Mouse (Mus musculus): ENCODE data around the gene Emb. TPM values are rescaled to one million over a fixed set of nuclear protein-coding genes. Genes with fewer than 3 reads are reported as not detected.
A peak's percentile ranks its signal among the peaks of the same experiment; 100 is the strongest.

The Emb gene
- polyA plus RNA-seq, 1 experiment from 2014 or later, result 12.6 TPM

DNA sequence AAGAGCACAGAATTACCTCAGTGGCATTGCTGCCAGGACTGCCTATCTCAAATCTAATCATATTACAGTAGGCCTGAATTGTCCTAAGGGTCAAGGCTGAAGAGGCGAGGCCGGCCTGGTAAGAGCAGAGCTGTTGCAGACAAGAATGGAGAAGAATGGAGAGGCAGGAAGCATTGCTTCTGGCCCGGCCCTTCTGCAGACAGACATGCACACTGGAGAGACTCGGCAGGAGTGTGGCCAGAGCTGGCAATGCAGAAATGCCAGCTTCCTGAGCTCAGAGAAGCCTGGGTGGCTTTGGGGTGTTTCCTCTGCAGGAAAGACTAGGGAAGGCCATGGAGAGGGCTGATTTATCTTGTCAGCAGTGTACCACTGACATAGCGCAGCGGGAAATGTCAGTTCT is 17.2 kb downstream of the Emb start:
- H3K4me3 ChIP-seq, result no peak overlapping the region
- 88% methylated on average over 6 of the region's 6 CpGs for WGBS
- no peak for ATAC-seq

DNA sequence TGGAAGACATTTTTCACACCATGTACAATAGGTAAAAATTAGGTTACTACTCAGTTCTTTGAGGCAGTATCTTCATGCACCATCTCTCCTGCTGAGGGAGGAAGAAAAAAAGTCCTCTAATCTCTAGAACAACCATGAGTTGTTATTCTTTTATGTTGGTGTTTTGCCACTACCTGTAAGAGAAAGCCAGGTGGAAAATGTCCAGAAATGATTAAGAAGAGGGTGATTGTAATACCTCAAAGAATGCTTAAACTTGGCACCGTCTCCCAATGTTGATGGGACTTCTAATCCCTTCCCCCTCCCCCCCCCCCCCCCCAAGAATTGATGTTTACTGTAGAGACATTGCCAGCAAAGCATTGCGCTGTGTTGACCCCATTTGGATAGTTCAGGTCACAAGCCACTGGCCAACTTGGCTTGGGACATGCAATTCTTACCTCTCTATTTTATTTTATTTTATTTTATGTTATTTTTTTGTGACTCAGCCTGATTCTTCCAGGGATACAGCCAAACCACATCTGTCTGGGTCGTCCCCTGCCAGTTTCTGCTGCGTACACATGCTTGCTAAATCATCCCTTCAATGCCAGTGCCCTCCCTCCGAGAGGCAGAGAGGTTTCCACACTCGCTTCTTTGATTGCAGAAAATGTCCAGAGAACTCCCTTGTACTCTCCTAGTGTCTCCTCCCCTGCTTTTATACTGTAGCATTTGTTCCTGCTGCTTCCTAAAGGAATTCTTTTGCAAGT is 22.2 kb downstream of the Emb start:
- H3K4me1 ChIP-seq, result peaks cover 3% of the 10 kb centered on the region
- H3K9ac ChIP-seq, result no peak overlapping the region
- H3K36me3 ChIP-seq (ENCODE audit: poor library complexity, severe bottlenecking), result no peaks in the 10 kb centered on the region
- no peak overlapping the region for H3K27ac ChIP-seq
- H3K4me3 ChIP-seq, result no peak overlapping the region
- no peak overlapping the region for H3K4me2 ChIP-seq
- no peaks in the 10 kb centered on the region for H3K27me3 ChIP-seq
- no peak for ATAC-seq
- WGBS, result 84% methylated on average over 6 of the region's 6 CpGs
- H3K9me3 ChIP-seq (replicated peaks), result no peaks in the 10 kb centered on the region

More for the DNA sequence above, 17.2 kb downstream of the Emb start:
- Histone ChIP-seq H3K4me1 (0 out of 2 replicates have a peak, but pooled peaks cover 11% of the 10 kb centered on the region), H3K27me3 (no peaks in the 10 kb centered on the region), H3K36me3 (ENCODE audit: poor library complexity, severe bottlenecking) (no peaks in the 10 kb centered on the region), H3K9me3 (replicated peaks) (no peaks in the 10 kb centered on the region), H3K4me2 (no peak overlapping the region), H3K27ac (no peak overlapping the region), H3K9ac (no peak overlapping the region)

DNA sequence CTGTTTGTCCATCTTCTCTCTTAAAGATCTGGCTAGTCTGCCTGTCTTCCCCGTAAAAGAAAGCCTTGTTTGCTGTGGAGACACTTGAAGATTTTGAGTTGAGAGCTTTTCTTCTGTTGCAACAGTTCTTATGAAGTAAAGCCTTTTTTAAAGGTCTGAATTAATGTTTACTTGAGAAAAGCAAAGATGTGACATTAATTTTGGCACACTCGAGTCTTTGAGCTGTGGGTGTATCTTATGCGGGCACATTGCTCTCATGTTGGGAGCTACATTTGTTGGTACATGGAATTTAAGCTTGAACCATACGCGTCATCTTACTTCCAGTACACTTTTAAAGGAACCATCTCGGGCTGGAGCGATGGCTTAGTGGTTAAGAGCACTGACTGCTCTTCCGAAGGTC is 25.5 kb downstream of the Emb start:
- no peak for ATAC-seq
- no peak overlapping the region for H3K4me2 ChIP-seq
- no peak overlapping the region for H3K27ac ChIP-seq
- peaks cover 10% of the 10 kb centered on the region for H3K4me1 ChIP-seq
- WGBS, result 95% methylated on average over 8 of the region's 8 CpGs
- no peaks in the 10 kb centered on the region for H3K36me3 ChIP-seq (ENCODE audit: poor library complexity, severe bottlenecking)
- no peak overlapping the region for H3K9ac ChIP-seq
- no peaks in the 10 kb centered on the region for H3K27me3 ChIP-seq
- no peak overlapping the region for H3K4me3 ChIP-seq
- no peaks in the 10 kb centered on the region for H3K9me3 ChIP-seq (replicated peaks)

DNA sequence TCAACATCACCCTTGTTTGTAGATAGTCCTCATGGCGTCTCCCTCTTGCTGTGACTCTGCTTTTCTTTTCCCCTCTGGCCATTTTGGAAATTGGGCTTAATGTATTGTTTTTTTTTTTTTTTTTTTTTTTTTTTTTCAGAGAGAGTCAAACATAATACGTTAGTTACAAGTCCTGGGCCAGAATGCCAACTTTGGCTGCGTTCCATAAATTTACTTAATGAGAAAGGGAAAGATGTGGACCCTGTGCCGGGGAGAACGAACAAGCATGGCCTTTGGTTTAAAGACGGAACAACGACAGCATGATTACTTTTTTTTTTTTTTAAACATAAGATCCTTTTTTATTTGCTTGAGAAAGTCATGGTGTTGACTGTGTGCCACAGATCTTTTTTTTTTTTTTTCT is 26.1 kb downstream of the Emb start:
- WGBS, result 51% methylated on average over 7 of the region's 7 CpGs
- no peaks in the 10 kb centered on the region for H3K27me3 ChIP-seq
- H3K4me3 ChIP-seq, result no peak overlapping the region
- H3K9me3 ChIP-seq (replicated peaks), result no peaks in the 10 kb centered on the region
- no peak overlapping the region for H3K27ac ChIP-seq
- no peaks in the 10 kb centered on the region for H3K36me3 ChIP-seq (ENCODE audit: poor library complexity, severe bottlenecking)
- peaks cover 10% of the 10 kb centered on the region for H3K4me1 ChIP-seq
- peak; percentile 27; the same call in 1 of the 2 replicates for ATAC-seq
- no peak overlapping the region for H3K9ac ChIP-seq
- H3K4me2 ChIP-seq, result no peak overlapping the region

DNA sequence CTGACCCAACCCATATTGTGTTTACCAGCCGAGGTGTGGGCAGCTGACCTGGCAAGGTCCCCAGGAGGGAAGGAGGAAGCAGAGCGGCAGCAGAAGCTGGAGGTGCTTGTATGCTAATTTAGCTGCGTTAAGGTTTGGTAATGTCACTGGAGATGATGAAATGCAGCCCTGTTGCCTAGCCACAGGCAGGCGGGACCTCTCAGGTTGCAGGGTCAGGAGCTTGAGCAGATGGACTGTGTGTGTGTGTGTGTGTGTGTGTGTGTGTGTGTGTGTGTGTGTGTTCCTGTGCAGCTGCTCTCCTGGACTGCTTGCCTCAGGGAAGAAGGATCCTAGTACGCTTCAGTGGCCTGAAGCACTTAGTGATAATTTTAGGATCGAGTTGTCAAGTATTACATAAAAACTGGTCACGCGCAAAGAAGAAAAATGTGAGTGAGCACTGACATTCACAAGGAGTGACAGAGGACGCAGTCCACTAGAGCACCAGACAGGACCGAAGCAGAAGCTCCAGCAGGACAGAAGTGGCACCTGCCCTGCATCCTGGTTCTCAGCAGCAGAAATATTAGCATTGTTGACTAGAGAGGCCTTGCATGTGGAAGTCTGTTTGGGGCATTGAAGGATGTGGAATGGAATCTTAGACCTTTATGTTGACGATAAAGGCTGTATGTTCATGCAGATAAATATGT is 27.3 kb downstream of the Emb start:
- ATAC-seq, result peak; percentile 65
- Histone ChIP-seq H3K9me3 (replicated peaks) (no peaks in the 10 kb centered on the region), H3K36me3 (ENCODE audit: poor library complexity, severe bottlenecking) (no peaks in the 10 kb centered on the region), H3K9ac (no peak overlapping the region), H3K27me3 (no peaks in the 10 kb centered on the region), H3K27ac (no peak overlapping the region), H3K4me3 (no peak overlapping the region), H3K4me1 (peaks cover 10% of the 10 kb centered on the region), H3K4me2 (no peak overlapping the region)
- WGBS, result 57% methylated on average over 11 of the region's 11 CpGs

DNA sequence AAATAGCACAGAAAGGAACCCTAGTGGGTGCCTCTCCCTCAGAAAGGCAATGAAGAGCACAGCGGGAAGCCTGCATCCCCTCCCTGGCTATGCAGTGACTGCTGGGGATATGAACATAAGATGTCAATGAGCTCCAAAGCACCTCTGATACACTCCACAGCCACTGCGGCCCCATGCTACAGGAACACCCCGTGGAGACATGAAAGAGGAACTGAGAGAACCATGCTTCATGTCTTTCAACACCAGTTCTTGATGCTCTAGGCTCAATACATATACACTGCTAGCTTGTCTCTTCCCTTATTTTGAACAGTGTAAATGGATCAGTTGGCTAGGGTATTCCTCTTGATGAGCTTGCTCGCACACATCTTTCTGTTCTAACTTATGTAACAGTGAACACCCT is 28.8 kb downstream of the Emb start:
- Histone ChIP-seq H3K9ac (no peak overlapping the region), H3K9me3 (replicated peaks) (no peaks in the 10 kb centered on the region), H3K4me3 (no peak overlapping the region), H3K27ac (no peak overlapping the region), H3K4me2 (no peak overlapping the region), H3K27me3 (no peaks in the 10 kb centered on the region), H3K36me3 (ENCODE audit: poor library complexity, severe bottlenecking) (no peaks in the 10 kb centered on the region), H3K4me1 (peaks cover 10% of the 10 kb centered on the region)
- WGBS, result 91% methylated on average over 4 of the region's 4 CpGs
- ATAC-seq, result no peak

DNA sequence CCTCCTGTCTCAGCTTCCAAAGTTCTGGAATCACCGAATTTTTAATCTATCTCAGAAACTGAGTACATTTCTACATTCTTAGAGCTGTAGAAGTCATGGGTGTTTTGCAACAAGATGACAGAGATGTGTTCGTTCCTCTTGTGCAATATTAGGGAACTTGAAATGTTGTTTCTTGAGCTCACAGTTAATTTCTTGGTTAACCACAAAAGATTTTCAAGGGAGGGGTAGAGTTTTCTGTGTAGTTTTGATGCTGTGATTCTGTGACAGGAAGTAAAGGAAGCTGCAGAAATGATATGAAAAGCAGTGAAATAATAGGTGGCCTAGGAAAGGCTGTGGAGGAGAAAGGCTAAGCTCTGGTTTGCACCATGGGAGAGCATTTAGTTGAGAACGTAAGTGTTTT is 33.7 kb downstream of the Emb start:
- no peaks in the 10 kb centered on the region for H3K27me3 ChIP-seq
- no peaks in the 10 kb centered on the region for H3K36me3 ChIP-seq (ENCODE audit: poor library complexity, severe bottlenecking)
- WGBS, result 89% methylated on average over 3 of the region's 3 CpGs
- no peak overlapping the region for H3K9ac ChIP-seq
- no peak overlapping the region for H3K27ac ChIP-seq
- ATAC-seq, result no peak
- H3K4me3 ChIP-seq, result no peak overlapping the region
- no peaks in the 10 kb centered on the region for H3K9me3 ChIP-seq (replicated peaks)
- H3K4me1 ChIP-seq, result no peaks in the 10 kb centered on the region
- H3K4me2 ChIP-seq, result no peak overlapping the region

DNA sequence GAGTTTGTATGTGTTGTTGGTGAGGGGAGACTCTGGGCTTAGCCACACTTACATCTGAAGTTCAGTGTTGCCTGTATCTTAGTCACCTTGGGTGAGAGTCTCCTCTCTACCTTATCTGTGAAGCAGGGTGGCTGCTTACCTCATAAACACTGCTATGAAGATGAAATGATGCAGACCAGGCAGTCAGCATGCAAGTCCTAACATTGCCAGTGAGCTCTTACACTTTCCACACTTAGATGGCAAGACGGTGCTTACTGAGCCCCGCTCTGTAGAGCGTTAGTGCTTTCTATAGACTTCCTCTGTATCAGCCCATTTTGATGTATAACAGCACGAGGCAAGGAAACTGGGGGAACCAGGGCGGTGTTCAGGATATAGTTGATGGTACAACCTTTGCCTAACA is 34.3 kb downstream of the Emb start:
- WGBS, result 86% methylated on average over 5 of the region's 5 CpGs
- no peak for ATAC-seq
- no peaks in the 10 kb centered on the region for H3K36me3 ChIP-seq (ENCODE audit: poor library complexity, severe bottlenecking)
- H3K9ac ChIP-seq, result no peak overlapping the region
- H3K27me3 ChIP-seq, result no peaks in the 10 kb centered on the region
- no peak overlapping the region for H3K4me2 ChIP-seq
- H3K27ac ChIP-seq, result no peak overlapping the region
- no peaks in the 10 kb centered on the region for H3K4me1 ChIP-seq
- H3K4me3 ChIP-seq, result no peak overlapping the region
- no peaks in the 10 kb centered on the region for H3K9me3 ChIP-seq (replicated peaks)

DNA sequence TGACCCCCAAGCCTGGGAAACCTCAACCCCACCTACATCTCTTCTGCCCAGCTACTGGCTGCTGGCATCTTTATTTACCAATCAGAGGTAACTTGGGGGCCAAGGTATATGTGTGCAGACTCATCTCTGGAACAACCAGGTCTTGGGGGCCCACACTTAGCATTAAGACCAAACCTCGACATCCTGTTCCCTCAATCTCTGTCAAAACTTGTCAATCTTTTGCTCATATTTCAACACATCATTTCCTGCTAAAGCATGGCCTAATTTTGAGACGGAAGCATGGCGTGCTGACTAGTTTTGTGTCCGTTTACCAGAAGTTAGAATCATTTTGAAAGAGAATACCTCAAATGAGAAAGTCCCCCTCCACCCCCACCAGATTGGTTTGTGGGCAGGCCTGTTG is 52.4 kb downstream of the Emb start:
- no peak overlapping the region for H3K9ac ChIP-seq
- H3K4me1 ChIP-seq, result no peaks in the 10 kb centered on the region
- WGBS, result 92% methylated on average over 4 of the region's 4 CpGs
- no peaks in the 10 kb centered on the region for H3K27me3 ChIP-seq
- H3K4me3 ChIP-seq, result no peak overlapping the region
- H3K9me3 ChIP-seq (replicated peaks), result no peaks in the 10 kb centered on the region
- no peak for ATAC-seq
- H3K4me2 ChIP-seq, result no peak overlapping the region
- H3K27ac ChIP-seq, result no peak overlapping the region
- no peaks in the 10 kb centered on the region for H3K36me3 ChIP-seq (ENCODE audit: poor library complexity, severe bottlenecking)

DNA sequence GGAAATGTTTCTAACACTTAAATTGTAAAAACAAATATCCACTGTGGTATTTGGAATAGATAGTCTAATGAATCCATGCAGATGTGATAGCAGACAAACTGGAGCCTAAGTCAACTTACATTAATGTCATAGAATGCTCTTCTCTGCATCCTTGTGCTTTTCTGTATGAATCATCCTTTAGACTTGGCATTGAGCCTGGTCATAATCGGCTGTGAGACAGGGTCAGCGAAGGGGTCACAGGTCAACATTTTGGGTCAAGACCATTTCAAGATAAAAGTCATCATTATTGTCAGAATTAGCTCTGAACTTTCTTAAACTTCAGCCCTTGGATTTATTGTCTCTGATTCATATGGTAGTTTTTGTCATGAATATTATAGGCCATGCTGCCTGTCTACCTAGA is 57.8 kb downstream of the Emb start:
- ATAC-seq, result no peak
- WGBS, result 84% methylated on average over 2 of the region's 2 CpGs
- 0 out of 2 replicates have a peak, but pooled peaks cover 6% of the 10 kb centered on the region for H3K36me3 ChIP-seq (ENCODE audit: poor library complexity, severe bottlenecking)
- no peaks in the 10 kb centered on the region for H3K27me3 ChIP-seq
- no peak overlapping the region for H3K4me3 ChIP-seq
- no peak overlapping the region for H3K9ac ChIP-seq
- no peak overlapping the region for H3K4me2 ChIP-seq
- no peaks in the 10 kb centered on the region for H3K9me3 ChIP-seq (replicated peaks)
- H3K27ac ChIP-seq, result no peak overlapping the region
- no peaks in the 10 kb centered on the region for H3K4me1 ChIP-seq

DNA sequence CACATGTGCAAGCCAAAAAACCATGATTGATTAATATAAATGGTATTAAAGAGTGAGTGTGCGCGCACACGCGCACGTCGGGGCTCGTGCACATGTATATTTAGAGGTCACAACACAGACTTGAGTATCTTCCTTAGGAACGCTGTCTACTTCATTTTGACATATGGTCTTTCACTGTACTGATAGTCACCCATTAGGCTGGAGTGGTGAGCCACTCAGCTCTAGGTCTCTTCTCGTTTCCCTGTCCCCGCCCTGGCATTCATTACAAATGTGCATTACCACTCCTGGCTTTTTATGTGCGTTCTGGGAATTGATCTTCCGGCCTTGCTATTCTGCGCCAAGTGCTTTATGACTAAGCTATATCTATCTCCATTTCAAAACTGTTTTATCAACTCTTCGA is 59.6 kb downstream of the Emb start:
- Histone ChIP-seq H3K4me1 (no peaks in the 10 kb centered on the region), H3K27me3 (no peaks in the 10 kb centered on the region), H3K4me2 (no peak overlapping the region), H3K4me3 (no peak overlapping the region), H3K27ac (no peak overlapping the region), H3K9ac (no peak overlapping the region), H3K36me3 (ENCODE audit: poor library complexity, severe bottlenecking) (0 out of 2 replicates have a peak, but pooled peaks cover 6% of the 10 kb centered on the region), H3K9me3 (replicated peaks) (no peaks in the 10 kb centered on the region)
- ATAC-seq, result no peak
- 95% methylated on average over 14 of the region's 14 CpGs for WGBS

DNA sequence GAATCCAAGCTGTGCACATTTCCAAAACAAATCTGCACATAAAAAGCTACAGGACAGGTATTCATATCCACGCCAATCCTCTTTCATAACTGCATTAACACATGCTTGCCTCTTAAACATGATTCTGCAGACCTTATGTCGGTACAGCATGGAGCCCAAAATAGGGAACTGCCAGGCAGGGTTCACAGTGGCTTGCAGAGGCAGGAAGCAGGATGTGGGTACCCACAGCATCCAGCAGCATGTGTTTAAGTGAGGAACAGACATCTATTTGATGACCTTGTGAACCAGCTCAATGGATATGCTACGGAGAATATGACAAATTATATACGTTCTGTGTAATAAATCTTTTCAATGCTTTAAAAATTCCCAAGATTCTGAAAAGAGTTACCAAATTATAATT is 75.7 kb downstream of the Emb start:
- H3K27me3 ChIP-seq, result no peaks in the 10 kb centered on the region
- no peak overlapping the region for H3K4me3 ChIP-seq
- no peak for ATAC-seq
- 89% methylated on average over 4 of the region's 4 CpGs for WGBS
- H3K9me3 ChIP-seq (replicated peaks), result no peaks in the 10 kb centered on the region
- H3K27ac ChIP-seq, result no peak overlapping the region
- H3K4me1 ChIP-seq, result no peaks in the 10 kb centered on the region
- H3K9ac ChIP-seq, result no peak overlapping the region
- no peak overlapping the region for H3K4me2 ChIP-seq
- H3K36me3 ChIP-seq (ENCODE audit: poor library complexity, severe bottlenecking), result no peaks in the 10 kb centered on the region

DNA sequence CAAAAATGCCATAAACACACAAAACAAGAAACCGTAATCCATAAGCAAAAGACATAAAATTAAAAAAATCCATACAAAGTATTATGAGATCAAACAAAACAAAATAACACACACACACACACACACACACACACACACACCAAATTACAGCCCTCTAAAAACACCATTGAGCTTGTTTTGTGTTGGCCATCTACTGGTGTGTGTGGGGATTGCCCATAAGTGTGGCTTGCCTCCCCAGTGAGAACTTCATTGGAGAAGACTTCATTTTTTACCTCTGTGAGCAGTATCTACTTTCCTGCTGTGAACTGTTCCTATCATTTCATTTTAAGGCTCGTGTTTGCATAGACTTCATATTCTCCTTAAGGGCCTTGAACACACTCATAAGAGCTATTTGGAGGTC is 78.6 kb downstream of the Emb start:
- Histone ChIP-seq H3K27ac (no peak overlapping the region), H3K4me1 (no peaks in the 10 kb centered on the region), H3K9me3 (replicated peaks) (no peaks in the 10 kb centered on the region), H3K4me3 (no peak overlapping the region), H3K27me3 (no peaks in the 10 kb centered on the region), H3K4me2 (no peak overlapping the region), H3K36me3 (ENCODE audit: poor library complexity, severe bottlenecking) (no peaks in the 10 kb centered on the region), H3K9ac (no peak overlapping the region)
- ATAC-seq, result no peak
- WGBS, result 92% methylated on average over 2 of the region's 2 CpGs

Data from forebrain, embryonic 13.5 days (tissue).